Mouse (Mus musculus) cerebellum, adult 9-11 months (tissue): ENCODE results near the gene Trim8.

ENCODE experiments used
- DNase-seq: peaks from one replicate; pipeline ENCODE4 v3.0.0; 2022

The Trim8 gene

GRCm38 (mm10) chr19:46558009-46558408 lies 56.5 kb downstream of the Trim8 start:
- DNase-seq, result no peak

- peak; percentile 71 for DNase-seq
Measured at GRCm38 (mm10) chr19:46558631-46559030, 57.1 kb downstream of the Trim8 start.

DNA sequence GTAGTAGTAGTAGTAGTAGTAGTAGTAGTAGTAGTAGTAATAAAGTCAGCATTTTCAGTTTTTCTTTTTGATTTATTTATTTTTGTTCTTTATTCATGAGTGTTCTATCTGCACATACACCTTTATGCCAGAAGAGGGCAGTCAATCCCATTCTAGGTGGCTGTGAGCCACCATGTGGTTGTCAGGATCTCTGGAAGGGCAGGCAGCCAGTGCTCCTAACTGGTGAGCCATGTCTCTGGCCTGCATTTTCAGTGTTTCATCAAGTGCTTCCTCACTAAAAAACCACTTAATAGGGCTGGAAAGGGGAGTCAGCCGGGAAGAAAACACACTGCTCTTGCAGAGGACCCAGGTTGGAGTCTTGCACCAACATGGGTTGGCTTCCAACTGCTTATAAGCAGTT lies 60.6 kb downstream of the Trim8 start:
- peak; percentile 80 for DNase-seq

GRCm38 (mm10) chr19:46562581-46563515 lies 61.3 kb downstream of the Trim8 start:
- peak; percentile 83 for DNase-seq

GRCm38 (mm10) chr19:46563603-46564002 lies 62.1 kb downstream of the Trim8 start:
- no peak for DNase-seq

DNA sequence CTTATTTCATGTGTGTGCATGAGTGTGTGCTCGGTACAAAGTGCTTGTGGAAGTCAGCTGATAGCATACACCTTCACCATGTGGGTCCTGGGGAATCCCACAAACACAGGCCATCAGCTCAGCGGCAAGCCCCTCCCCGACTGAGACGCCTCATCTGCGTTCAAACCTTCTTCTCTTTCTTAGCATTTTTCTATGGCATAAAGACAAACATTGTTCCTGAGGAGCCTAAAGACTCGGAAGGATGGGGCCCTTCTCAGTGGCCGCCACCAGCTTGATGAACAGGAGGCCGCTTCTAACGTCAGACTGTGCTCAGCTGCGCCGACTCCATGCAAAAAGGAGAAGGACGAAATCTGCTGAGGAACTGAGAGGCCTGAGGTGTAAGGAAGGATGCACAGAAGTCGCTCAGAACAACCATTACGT lies 62.6 kb downstream of the Trim8 start:
- DNase-seq, result no peak
